Mouse (Mus musculus): ENCODE results near the gene Gnai2. TPM values are rescaled to one million over a fixed set of nuclear protein-coding genes. Genes with fewer than 3 reads are reported as not detected.
"Not testable (repeated sequence)": the region's sequence is repeated elsewhere in the genome, so short reads cannot be mapped to it uniquely, and the experiment has no call there.

Gene Gnai2
- 206 and 210 TPM in 2 replicates for polyA plus RNA-seq (2016; fragmentation: Nextera tagmentation; extraction: Ambion mirVana)

- no peaks in the 10 kb centered on the region for H3K9me3 ChIP-seq (replicated peaks)
- peaks cover 17% of the 10 kb centered on the region for H3K36me3 ChIP-seq
- peaks cover 68% of the 10 kb centered on the region for H3K4me1 ChIP-seq
- H3K4me3 ChIP-seq, result peak within 1 kb of the TSS; percentile 85
- H3K27me3 ChIP-seq (replicated peaks), result no peaks in the 10 kb centered on the region
- H3K9ac ChIP-seq, result peak within 1 kb of the TSS; percentile 93
- H3K27ac ChIP-seq, result peak within 1 kb of the TSS; percentile 91
- H3K4me2 ChIP-seq, result peak within 1 kb of the TSS; percentile 97
- peak; percentile 94 for ATAC-seq
- 2% methylated on average over 38 of the region's 38 CpGs for WGBS (ENCODE audit: insufficient replicate concordance)
Observed at GRCm38 (mm10) chr9:107635279-107636028, at the start of gene Gnai2. Gnai2 (minus strand) TSS chr9:107635367.

- Histone ChIP-seq H3K36me3 (no peaks in the 10 kb centered on the region), H3K4me3 (no peak overlapping the region), H3K9ac (no peak overlapping the region), H3K4me1 (no peaks in the 10 kb centered on the region), H3K9me3 (replicated peaks) (no peaks in the 10 kb centered on the region), H3K4me2 (no peak overlapping the region), H3K27me3 (replicated peaks) (peaks cover 72% of the 10 kb centered on the region), H3K27ac (no peak overlapping the region)
- WGBS (ENCODE audit: insufficient replicate concordance), result 80% methylated on average over 20 of the region's 20 CpGs
- no peak for ATAC-seq
Observed at GRCm38 (mm10) chr9:107682405-107682804, 47.2 kb upstream of the Gnai2 start.

GRCm38 (mm10) chr9:107679501-107679900 lies 44.3 kb upstream of the Gnai2 start, which contains the start of gene Gnat1:
Gnat1 (minus strand) TSS chr9:107679712.
- Histone ChIP-seq H3K4me2 (no peak within 1 kb of the TSS), H3K36me3 (no peaks in the 10 kb centered on the region), H3K27ac (no peak within 1 kb of the TSS), H3K4me3 (no peak within 1 kb of the TSS), H3K4me1 (peaks cover 20% of the 10 kb centered on the region), H3K9ac (no peak within 1 kb of the TSS), H3K27me3 (replicated peaks) (peaks cover 80% of the 10 kb centered on the region), H3K9me3 (replicated peaks) (no peaks in the 10 kb centered on the region)
- ATAC-seq, result no peak
- 35% methylated on average over 5 of the region's 5 CpGs for WGBS (ENCODE audit: insufficient replicate concordance)

GRCm38 (mm10) chr9:107678861-107679260 lies 43.7 kb upstream of the Gnai2 start:
- Histone ChIP-seq H3K9me3 (replicated peaks) (no peaks in the 10 kb centered on the region), H3K27ac (no peak overlapping the region), H3K36me3 (no peaks in the 10 kb centered on the region), H3K9ac (no peak overlapping the region), H3K4me1 (peaks cover 20% of the 10 kb centered on the region), H3K4me2 (no peak overlapping the region), H3K4me3 (no peak overlapping the region), H3K27me3 (replicated peaks) (peaks cover 81% of the 10 kb centered on the region)
- ATAC-seq, result no peak
- 74% methylated on average over 2 of the region's 2 CpGs for WGBS (ENCODE audit: insufficient replicate concordance)

- WGBS (ENCODE audit: insufficient replicate concordance), result 28% methylated on average over 14 of the region's 14 CpGs
- ATAC-seq; H3K9me3 ChIP-seq (replicated peaks); H3K9ac ChIP-seq; H3K27ac ChIP-seq; H3K4me3 ChIP-seq; H3K4me2 ChIP-seq; H3K36me3 ChIP-seq: not testable (repeated sequence)
- Histone ChIP-seq H3K27me3 (replicated peaks) (peaks cover 81% of the 10 kb centered on the region), H3K4me1 (peaks cover 20% of the 10 kb centered on the region)
Observed at GRCm38 (mm10) chr9:107677819-107678526, 42.8 kb upstream of the Gnai2 start.

- H3K27ac ChIP-seq, result no peak overlapping the region
- H3K36me3 ChIP-seq, result no peaks in the 10 kb centered on the region
- H3K4me2 ChIP-seq, result no peak overlapping the region
- H3K4me3 ChIP-seq, result no peak overlapping the region
- H3K9ac ChIP-seq, result no peak overlapping the region
- H3K9me3 ChIP-seq (replicated peaks), result no peaks in the 10 kb centered on the region
- 18% methylated on average over 17 of the region's 17 CpGs for WGBS (ENCODE audit: insufficient replicate concordance)
- peaks cover 20% of the 10 kb centered on the region for H3K4me1 ChIP-seq
- ATAC-seq, result no peak
- peaks cover 86% of the 10 kb centered on the region for H3K27me3 ChIP-seq (replicated peaks)
Observed at GRCm38 (mm10) chr9:107677091-107677784, 42.1 kb upstream of the Gnai2 start.

- Histone ChIP-seq H3K9ac (no peak overlapping the region), H3K9me3 (replicated peaks) (no peaks in the 10 kb centered on the region), H3K4me1 (peaks cover 20% of the 10 kb centered on the region), H3K36me3 (no peaks in the 10 kb centered on the region), H3K4me3 (peak overlapping the region; percentile 31), H3K27ac (no peak overlapping the region), H3K4me2 (peak overlapping the region; percentile 58), H3K27me3 (replicated peaks) (peaks cover 81% of the 10 kb centered on the region)
- no peak for ATAC-seq
- WGBS (ENCODE audit: insufficient replicate concordance), result 4% methylated on average over 25 of the region's 25 CpGs
Observed at GRCm38 (mm10) chr9:107676302-107676701, 41.1 kb upstream of the Gnai2 start.

- no peak overlapping the region for H3K27ac ChIP-seq
- WGBS (ENCODE audit: insufficient replicate concordance), result under 1% methylated on average over 39 of the region's 39 CpGs
- peaks cover 20% of the 10 kb centered on the region for H3K4me1 ChIP-seq
- H3K9ac ChIP-seq, result peak overlapping the region; percentile 12; the same call in 1 of the 2 replicates
- H3K9me3 ChIP-seq (replicated peaks), result no peaks in the 10 kb centered on the region
- H3K36me3 ChIP-seq, result no peaks in the 10 kb centered on the region
- peaks cover 83% of the 10 kb centered on the region for H3K27me3 ChIP-seq (replicated peaks)
- H3K4me2 ChIP-seq, result peak overlapping the region; percentile 58
- peak; percentile 31; the same call in 1 of the 2 replicates for ATAC-seq
- peak overlapping the region; percentile 31 for H3K4me3 ChIP-seq
Observed at GRCm38 (mm10) chr9:107675671-107676301, 40.6 kb upstream of the Gnai2 start.

- peaks cover 20% of the 10 kb centered on the region for H3K4me1 ChIP-seq
- no peak overlapping the region for H3K4me3 ChIP-seq
- peak overlapping the region; percentile 58; the same call in 1 of the 2 replicates for H3K4me2 ChIP-seq
- no peak overlapping the region for H3K27ac ChIP-seq
- H3K27me3 ChIP-seq (replicated peaks), result peaks cover 84% of the 10 kb centered on the region
- H3K36me3 ChIP-seq, result no peaks in the 10 kb centered on the region
- H3K9me3 ChIP-seq (replicated peaks), result no peaks in the 10 kb centered on the region
- H3K9ac ChIP-seq, result no peak overlapping the region
- peak; percentile 36; the same call in 1 of the 2 replicates for ATAC-seq
- WGBS (ENCODE audit: insufficient replicate concordance), result 49% methylated on average over 9 of the region's 9 CpGs
Observed at GRCm38 (mm10) chr9:107674609-107675429, 39.7 kb upstream of the Gnai2 start.

GRCm38 (mm10) chr9:107670259-107670658 lies 35.1 kb upstream of the Gnai2 start:
- Histone ChIP-seq H3K27me3 (replicated peaks) (peaks cover 86% of the 10 kb centered on the region), H3K4me3 (no peak overlapping the region), H3K4me1 (peaks cover 21% of the 10 kb centered on the region), H3K9me3 (replicated peaks) (no peaks in the 10 kb centered on the region), H3K36me3 (no peaks in the 10 kb centered on the region), H3K27ac (no peak overlapping the region), H3K4me2 (no peak overlapping the region), H3K9ac (no peak overlapping the region)
- 55% methylated on average over 5 of the region's 5 CpGs for WGBS (ENCODE audit: insufficient replicate concordance)
- ATAC-seq, result no peak

GRCm38 (mm10) chr9:107669480-107669945 lies 34.3 kb upstream of the Gnai2 start, which contains the start of gene Slc38a3:
Slc38a3 (minus strand) TSS chr9:107669530.
- Histone ChIP-seq H3K4me1 (peaks cover 20% of the 10 kb centered on the region), H3K36me3 (no peaks in the 10 kb centered on the region), H3K9me3 (replicated peaks) (no peaks in the 10 kb centered on the region), H3K27me3 (replicated peaks) (peaks cover 85% of the 10 kb centered on the region), H3K4me2 (no peak within 1 kb of the TSS), H3K4me3 (no peak within 1 kb of the TSS), H3K9ac (no peak within 1 kb of the TSS), H3K27ac (no peak within 1 kb of the TSS)
- ATAC-seq, result no peak
- 76% methylated on average over 9 of the region's 9 CpGs for WGBS (ENCODE audit: insufficient replicate concordance)
